Mouse (Mus musculus): ENCODE results near the gene Zbtb17.
A peak's percentile ranks its signal among the peaks of the same experiment; 100 is the strongest.

The Zbtb17 gene

DNA sequence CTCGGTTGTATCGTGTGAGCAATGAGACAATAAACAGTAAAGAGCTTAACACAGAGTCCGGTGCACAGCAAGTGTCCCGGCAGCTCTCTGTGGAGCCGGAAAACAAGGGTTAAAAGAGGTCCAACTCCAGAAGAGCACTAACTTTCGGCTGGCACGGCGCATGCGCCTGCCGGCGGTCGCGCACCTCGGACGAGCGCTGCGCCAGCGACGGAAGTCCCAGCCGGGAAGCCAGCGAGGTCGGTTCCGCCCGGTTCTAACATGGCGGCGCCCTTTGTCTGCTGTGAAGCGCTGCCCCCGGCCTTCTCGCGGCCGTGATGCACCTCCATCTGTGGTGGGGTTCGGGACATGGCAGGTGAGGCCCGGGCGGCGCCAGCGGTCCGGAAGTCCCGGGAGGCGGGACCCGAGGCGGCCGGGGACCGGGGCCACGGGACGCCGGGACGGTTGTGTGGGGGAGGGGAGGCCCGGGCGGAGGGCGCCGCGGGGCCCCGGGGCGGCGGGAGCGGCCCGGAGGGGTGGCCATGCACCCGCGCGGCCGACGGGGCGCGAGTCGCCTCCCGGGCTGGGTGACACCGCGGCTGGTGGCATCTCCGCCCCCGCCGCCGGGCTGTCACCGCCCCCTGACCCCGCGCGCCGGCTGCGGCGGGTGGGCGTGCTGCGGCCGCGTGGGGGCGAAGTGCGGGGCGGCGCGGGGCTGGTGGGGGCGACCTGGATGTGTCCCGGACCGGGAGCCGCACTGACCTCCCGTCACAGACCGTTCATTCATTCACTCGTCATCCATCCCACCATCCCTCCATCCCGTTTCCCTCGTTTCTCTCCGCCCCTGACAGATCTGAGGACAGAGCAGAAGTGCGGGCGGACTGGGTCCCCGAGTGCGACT, at the start of gene Zbtb17:
Gene Zbtb17, plus strand, starts transcription at position 204 of the 877 bp plus-strand sequence.
- DNase-seq (ENCODE audit: low spot score) = peak; percentile 87

DNA sequence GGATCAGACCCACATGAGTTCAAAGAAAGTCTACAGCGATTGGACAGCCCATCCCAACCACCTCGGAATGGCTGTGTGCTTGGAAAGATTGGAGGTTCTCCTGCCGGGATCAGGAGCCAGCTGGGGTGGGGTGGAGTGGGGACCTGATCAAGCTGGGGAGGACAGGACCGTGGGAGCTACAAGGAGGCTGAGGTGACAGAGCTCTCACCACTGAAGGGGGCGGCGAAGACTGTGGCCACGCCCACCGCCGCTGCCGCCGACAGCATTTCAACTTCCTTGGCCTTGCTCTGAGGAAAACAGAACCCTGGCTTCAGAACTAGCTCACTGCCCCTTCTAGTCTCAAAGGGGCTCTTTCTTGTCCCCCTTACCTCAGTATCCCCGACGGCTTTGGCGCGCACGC, 49.7 kb upstream of the Zbtb17 start:
- no peak for DNase-seq (ENCODE audit: low spot score)

DNA sequence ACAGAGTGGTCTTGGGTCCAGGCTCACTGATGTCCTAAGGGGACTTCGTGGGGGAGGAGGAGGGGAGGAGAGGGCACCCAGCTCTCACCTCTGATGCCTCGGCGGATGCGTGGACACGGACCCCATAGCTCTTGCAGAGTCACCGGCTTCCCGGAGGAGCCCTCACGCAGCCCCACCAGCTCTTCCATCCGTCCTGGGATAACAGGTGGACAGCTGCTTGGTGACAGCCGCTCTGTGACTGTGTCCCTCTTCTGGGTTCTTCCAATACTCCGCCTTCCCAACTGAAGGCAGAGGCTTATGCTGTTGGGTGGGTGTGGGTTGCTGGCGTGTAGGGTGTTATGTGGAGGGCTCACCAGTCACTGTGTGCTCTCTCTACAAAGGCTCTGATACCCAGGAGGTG, 46.6 kb upstream of the Zbtb17 start:
- no peak for DNase-seq (ENCODE audit: low spot score)

DNA sequence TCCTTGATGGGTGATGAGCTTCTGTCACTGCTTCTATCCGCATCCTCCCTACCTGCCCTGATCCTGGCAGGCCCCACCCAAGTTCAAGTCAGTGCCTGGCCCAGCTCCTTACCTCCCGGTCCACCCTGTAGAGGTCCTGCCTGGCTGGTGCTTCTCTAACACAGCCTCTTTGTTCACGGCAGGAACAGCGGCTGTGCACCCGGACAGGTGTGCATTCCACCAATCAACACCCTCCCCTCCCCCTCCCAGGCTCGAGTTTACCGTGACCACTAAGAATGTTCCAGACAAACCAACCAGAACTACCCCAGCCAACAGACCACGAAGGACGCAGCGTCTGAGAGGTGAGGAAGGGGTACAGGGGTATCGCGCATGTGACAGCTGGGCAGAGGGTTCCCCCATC, 45.9 kb upstream of the Zbtb17 start, which contains the start of gene Clcnka:
Gene Clcnka, minus strand, starts transcription at position 180 of the 400 bp plus-strand sequence.
- no peak for DNase-seq (ENCODE audit: low spot score)

DNA sequence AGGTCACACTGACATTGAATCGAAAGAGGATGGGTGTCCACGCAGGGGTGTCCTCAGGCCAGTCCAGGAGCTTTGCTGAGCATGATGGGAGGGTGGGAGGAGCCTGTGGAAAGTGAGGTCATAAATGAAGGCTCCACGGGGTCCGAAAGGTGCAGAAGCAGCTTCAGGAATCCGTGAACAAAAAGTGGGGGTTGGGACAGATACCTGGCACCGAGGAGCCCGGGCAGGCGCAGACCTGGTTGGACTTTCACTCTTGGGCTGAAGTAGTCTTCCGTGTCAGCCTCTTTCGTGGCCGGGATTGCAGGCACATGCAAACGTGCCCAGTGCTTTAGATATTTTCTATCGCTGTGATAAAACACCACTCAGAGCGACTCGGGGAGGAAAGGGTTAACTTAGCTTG, 44.3 kb upstream of the Zbtb17 start:
- no peak for DNase-seq (ENCODE audit: low spot score)

DNA sequence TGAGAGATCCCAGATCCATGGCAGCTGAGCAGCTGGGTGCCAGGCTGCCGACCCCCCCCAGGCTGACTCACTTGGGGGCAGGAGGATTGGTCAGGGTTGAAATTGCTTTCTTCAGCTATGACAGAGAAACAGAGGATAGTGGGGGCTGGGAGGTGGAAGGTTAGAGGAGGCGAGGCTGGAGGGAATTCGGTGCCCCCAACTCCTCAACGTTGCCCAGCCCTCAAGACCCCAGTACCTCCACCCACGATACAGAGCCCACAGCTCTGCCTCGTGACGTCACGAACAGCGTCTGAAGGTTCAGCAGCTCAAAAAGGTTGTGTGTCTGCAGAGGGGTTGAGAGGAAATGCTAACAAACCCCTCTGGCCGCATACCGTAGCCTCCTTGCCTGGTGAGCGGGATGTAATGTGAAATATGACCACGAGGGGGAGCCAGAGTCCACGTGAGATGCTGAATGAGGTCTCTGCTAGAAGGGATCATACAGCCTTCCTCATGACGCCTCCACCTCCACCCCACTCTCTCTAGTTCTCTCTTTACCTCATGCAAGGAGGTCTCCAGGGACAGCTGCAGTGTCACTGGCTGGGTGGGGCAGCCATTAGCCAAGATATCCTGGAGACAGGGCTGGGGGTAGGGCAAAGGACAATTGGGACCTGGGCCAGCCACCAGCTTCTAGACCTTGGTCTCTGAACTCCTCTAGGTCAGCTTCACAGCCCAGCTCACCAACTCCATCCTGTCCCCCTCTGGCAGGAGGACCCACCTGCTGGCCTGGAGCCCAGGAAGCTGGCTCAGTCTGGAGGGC, 39.7 kb upstream of the Zbtb17 start:
- peak; percentile 92 for DNase-seq (ENCODE audit: low spot score)

DNA sequence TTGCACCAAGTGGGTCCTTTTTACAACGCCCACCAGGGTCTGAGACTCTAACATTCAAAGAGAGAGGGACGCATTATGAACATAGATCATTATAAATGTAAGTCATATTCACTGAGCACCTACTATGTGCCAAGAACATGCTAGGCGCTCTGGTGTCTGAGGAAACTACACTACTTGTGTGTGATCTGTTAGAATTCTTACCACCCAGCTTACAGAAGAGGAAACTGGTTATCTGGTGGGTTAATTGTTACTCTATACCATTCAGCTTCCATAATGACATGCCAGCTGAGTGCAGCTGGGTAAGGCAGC, 39.2 kb upstream of the Zbtb17 start:
- no peak for DNase-seq (ENCODE audit: low spot score)

DNA sequence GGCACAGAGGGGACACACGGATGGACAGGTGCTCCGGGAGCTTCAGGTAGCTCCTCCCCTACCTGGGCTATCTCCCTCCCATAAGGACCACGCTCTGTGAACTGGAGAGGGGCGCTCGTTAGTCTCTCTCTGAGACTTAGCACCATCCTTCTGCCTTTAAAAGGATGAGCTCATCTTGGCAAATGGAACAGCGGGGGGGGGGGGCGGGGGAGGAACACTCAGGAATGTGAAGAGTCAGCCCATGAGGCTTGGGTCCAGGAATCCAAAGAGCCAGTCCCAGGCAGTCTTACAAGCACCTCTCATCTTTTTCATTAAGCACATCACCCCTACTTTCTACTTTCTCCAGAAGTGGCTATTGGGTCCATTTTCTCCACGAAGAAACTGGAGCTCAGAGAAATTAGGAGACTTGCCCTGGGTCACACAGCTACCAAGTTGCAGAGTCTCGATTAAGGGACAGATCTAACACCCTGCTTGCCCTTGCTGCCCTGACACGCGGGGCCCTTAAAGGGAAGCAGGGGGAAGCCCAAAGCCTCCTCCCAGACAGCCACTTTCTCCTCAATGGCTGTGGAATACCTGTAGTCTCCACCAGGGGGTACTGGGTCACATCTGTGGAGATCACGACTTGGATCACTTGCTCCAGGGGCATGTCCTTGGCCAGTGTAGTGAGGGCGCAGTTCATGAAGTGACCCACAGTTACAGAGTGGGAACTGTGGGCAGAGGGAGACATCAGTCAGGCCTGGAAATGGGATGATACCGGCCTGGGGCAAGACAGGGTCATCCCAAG, 37.7 kb upstream of the Zbtb17 start:
- peak; percentile 33 for DNase-seq (ENCODE audit: low spot score)

DNA sequence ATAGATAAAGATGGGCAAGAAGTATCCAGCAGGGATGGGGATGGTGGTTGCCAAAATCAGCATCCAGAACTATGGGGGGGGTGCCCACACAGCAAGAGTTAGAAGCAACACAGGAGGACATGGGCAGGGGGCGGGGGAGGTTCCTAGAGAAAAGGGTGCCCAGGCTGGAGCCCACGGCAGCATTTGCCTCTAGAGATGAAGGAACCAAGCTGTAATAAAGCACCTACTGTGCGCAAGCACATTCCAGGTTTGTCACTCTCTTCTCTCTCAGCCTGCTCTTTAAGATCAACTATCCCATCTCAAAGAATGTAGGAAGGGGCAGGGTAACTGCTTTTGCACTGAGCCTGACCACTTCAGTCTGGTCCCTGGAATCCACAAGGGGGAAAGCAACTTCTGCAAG, 35.9 kb upstream of the Zbtb17 start:
- DNase-seq (ENCODE audit: low spot score) = no peak

DNA sequence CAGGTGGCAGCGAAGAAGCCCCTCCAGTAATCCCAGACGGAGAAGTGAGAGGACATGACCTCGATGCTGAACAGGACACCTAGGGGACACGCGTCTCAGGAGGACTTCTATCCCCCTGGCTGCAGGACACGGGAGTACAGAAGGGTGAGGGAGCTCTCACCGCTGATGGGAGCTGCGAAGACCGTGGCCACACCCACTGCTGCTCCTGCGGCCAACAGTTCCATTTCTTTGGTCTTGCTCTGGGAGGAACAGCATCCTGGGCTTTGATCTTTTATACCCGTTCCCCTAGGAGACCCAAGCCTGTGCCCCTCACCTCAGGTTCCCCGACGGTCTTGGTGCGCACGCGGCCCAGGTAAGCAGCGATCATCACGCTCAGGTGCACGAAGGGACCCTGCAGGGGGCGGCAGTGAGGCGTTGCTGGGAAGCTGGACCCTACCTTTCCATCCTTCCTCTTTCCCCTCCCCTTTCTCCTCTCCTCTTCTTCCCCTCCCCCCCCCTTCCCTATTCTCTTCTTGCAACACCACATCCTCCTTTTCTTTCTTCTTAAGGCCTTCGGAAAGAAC, 32.9 kb upstream of the Zbtb17 start:
- DNase-seq (ENCODE audit: low spot score) = no peak

DNA sequence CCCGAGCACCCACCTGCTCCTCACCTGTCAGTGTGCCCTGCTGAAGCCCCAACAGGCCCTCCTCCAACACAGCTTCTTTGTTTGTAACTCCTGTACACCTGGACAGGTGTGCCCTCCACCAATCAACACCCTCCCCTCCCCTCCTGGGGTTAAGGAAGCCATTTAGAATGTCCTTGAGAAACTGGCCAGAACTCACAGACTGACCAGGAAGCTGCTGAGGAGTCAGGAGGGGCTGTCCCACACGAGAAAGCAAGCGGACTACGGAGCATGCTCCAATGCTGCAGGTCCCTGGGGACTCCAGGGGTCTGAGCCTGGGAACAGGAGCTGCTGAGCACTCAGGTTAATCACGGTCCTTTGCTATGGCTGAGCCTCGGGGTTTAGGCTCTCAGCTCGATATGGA, 28.5 kb upstream of the Zbtb17 start, which contains the start of gene Clcnkb:
Gene Clcnkb, minus strand, starts transcription at position 91 of the 400 bp plus-strand sequence.
- no peak for DNase-seq (ENCODE audit: low spot score)

DNA sequence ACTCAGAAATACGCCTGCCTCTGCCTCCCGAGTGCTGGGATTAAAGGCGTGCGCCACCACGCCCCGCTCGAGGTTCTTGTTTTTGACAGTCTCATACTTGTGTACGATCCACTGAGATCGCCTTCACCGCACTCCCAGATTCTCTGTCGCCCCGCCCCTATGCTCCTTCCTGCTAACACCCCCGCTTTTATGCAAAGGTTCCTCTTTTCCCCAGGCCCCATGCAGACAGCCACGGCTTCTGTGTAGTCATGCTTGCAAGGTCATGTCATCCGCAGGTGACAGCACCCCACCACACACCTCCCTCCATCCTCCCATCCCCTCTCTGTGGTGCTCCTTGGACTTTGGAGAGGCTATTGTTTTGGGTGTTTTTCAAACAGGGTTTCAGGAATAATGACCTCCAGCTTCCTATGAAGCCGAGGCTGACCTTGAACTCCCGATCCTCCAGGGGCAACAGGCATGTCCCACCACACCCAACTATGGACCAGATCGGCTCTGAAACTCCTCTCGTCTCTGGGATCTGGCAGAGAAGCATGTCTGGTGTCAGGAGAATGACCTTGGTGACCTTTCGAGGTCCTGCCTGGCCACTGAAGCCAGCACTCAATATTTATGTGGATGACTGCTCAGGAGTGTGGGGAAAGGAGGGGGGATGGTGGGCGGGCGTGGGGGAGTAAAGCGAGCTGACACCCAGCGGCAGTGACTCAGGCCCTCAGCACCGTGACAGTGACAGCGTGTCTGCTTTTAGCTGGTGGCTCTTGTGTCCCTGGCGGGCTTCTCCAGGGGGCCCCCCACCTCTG, 24.9 kb upstream of the Zbtb17 start:
- no peak for DNase-seq (ENCODE audit: low spot score)

DNA sequence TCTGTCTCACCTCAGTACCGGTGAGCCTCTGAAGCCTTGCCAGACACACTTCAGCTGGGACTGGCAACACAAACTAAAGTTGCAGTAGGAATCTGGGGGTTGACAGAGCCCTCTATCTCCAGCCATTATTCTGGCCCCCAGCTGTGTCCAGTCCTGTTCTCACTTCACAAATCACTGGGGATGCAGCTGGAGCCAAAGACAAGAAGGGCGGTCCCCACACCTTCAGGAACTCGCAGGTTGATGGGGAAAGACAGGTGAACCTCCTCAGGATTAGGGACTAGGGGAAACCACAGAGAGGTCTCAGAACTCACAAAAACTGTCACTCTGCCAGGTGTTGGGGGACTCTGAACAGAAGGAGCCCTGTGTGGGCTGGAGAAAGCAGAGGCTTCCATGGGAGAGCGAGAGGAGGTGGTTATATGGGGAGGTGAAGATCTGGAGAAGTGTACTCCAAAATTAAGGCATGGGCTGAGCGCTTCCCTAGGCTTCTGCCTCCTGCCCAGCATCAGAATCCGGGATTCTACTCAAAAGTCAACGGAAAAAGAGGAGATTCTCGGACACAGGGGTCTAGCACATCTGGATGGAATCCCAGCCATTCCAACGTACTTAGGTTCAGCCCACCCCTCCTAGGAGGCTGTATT, 24.1 kb upstream of the Zbtb17 start, which contains the start of gene Hspb7:
Gene Hspb7, plus strand, starts transcription at position 588 of the 638 bp plus-strand sequence.
- no peak for DNase-seq (ENCODE audit: low spot score)

DNA sequence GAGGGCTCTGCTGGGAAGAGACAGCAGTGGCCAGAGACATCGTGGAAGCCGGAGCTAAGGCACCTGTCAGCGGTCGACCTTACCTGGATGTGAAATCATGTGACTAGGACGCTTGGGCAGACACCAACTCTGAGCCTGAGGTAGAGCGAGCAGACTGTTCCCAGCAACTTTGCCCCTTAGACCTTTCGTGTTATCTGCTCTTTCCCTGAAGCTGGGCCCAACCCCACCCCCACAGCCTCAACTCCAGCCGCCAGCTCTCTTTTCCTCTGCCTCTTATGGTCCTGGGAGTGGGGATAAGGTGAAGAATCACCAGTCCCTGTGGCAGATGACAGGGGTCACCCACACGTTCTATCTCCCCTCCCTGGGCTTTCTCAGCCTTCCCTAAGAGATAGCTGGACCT, 23.6 kb upstream of the Zbtb17 start:
- DNase-seq (ENCODE audit: low spot score) = no peak

DNA sequence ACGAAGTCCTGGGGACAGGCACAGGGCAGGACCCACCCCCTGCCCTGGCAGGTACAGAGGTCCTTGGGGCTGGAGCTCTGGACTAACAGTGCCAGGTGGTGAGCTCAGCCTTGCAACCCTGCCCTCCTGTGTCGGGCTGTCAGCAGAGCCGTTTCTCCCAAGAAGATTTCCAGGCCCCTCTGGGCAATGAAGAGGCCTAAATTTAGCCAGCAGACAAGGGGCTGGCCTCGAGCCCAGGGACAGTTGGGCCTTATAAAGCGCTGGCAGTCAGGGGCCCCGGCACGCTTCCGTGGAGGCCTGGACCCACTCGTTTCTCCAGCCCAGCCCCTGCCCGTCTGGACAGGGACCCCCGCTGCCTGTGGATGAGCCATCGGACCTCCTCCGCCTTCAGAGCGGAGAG, 23.0 kb upstream of the Zbtb17 start:
- DNase-seq (ENCODE audit: low spot score) = no peak

DNA sequence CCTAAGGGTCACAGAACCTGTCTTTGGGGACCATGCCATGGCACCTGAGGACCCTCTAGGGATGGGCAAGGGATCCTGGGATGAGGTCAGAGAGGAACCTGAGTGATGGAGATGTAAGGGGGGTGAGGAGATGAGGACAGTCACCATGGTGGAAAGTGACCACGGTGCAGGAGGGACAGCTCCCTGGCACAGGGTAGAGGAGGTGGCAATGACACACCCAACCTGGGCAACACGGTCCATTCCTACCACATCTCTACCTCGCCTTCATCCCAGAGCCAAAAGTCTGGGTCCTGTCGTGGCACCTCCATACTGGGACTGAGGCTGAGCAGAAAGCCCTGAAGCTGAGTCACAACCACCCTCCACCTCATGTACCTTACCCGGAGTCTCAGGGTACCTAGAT, 21.6 kb upstream of the Zbtb17 start:
- no peak for DNase-seq (ENCODE audit: low spot score)

DNA sequence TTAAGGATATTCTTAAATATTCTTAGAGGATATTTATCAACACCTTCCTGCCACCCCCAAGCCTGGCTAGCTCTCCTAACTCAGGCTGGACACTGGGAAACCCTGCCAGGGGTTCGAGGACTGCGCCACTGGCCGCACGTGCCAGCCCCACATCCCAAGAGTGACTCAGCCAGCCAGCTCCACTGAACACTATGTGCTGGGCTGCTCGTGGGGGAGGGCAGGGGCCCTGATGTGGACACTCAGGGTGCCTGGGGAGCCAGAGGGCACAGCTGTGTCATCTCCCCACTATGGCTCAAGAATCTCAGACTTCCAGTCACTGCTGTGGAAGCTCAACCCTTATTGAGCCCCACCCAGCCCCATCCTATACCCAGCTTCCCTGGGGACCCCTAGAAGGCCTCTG, 21.2 kb upstream of the Zbtb17 start:
- no peak for DNase-seq (ENCODE audit: low spot score)

DNA sequence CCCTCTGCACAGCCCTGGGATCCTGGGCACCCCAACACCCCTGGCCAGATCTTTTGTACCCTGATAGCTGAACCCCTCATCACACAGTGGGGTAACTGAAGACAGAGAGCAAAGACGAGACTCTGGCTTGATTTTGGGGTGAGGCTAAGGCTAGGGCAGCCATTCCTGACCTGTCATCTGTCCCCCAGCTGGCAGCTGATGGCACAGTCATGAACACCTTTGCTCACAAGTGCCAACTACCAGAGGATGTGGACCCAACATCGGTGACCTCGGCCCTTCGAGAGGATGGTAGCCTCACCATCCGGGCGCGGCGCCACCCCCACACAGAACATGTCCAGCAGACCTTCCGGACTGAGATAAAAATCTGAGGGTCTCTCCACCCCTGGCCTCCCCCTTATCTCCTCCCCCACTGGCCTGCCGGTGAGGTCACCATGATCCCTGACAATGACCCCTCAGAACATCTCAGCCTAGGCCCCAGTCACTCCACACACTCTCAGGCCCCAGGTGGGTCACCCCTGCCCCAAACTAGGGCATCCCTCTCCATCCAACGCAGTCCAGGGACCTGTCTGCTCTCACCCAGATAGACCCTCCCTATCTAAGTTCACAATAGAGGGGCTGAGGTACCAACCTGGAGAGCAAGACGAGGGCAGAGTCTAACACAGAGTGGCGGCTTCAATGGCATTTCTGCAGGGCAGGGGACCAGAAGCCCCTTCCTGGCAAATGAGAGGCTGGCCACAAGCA, 20.6 kb upstream of the Zbtb17 start:
- DNase-seq (ENCODE audit: low spot score) = no peak

DNA sequence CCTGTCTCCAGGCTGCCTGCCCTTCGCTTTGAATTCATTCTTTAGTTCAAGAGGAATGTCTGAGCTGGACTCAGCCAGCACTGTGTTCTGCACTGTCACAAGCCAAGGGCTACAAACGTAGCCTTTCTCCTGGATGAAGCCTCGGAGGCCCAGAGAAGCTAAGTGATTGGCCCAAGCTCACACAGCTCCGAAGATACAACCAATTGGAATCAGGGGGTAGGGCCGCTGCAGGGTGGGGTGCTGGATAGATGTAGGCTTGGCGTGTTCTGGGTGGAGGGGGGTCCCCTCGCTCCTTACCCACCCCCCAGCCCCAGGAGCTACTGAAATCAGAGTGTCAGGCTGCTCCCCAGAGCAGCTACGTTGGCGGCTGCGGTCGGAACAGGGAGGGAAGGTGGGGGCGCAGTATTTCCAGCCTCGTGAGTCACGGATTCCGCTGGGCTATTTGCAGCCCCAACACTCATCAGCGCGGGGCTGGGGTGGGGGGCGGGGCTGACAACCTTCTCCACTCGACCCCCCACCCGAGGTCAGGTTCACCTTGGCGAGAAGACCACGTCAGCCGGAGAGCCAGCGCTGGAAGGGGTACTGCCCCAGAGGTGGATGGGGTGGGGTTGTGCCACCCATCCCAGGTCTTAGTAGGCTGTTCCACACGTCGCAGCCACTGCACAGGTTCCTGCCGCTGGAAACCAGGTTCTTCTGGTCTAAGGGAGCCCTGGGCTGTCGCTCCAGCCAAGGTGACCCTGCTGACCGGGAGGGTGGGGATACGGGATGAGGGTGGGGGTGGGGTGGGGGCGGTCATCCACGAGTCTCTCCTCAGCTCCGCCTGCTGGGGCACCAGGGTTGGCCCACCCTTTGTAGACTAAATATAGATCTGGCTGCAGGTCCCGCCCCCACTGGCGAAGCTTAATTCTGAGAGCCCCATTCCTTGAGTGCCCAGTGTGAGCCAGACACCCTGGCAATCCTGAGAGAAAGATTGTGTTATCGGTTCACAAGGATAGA, 18.7 kb upstream of the Zbtb17 start:
- peak; percentile 77 for DNase-seq (ENCODE audit: low spot score)
